Comparison of ENCODE assay signal across 25 mouse cellular contexts in genomic region chr15:5607533-5607932, GRCm38 (mm10).
A peak's percentile ranks its signal among the peaks of the same experiment; 100 is the strongest.
DNase-seq lines count a peak whose midpoint lies in the region; ATAC-seq and TF ChIP-seq lines count a peak whose summit lies in the region.
"Had no signal": no experiment of that assay in that cellular context is flagged by ENCODE, and none has a peak within 500 bp of the region (broad histone marks: within the 10 kb centered on the region; RNA-seq: fewer than 3 reads in every experiment).

No protein-coding gene starts in this region.

- H3K9ac ChIP-seq in lung, postnatal 0 days (replicated peaks; ENCODE audit: low read depth), result no peak overlapping the region
- no peak overlapping the region for H3K9ac ChIP-seq in CH12.LX (ENCODE audit: insufficient read depth, low read depth)
- H3K9ac ChIP-seq: forebrain, postnatal 0 days; limb, embryonic 15.5 days; liver, embryonic 14.5 days; lung, embryonic 15.5 days; midbrain, embryonic 15.5 days; neural tube, embryonic 12.5 days had no signal

- H3K4me1 ChIP-seq in lung, postnatal 0 days (ENCODE audit: insufficient read depth, low read depth, low read length), result no peaks in the 10 kb centered on the region
- peaks cover 7 to 27% of the 10 kb centered on the region in 2 experiments for H3K4me1 ChIP-seq in CH12.LX (ENCODE audit: control insufficient read depth in 1 of 2, insufficient read depth in 2 of 2)
- H3K4me1 ChIP-seq: forebrain, embryonic 10.5 days; limb, embryonic 15.5 days; lung, embryonic 15.5 days; midbrain, embryonic 15.5 days; neural tube, embryonic 12.5 days had no signal

- H3K27me3 ChIP-seq in lung, postnatal 0 days (replicated peaks; ENCODE audit: insufficient read depth, low read length), result no peaks in the 10 kb centered on the region
- no peaks in the 10 kb centered on the region for H3K27me3 ChIP-seq in CH12.LX (replicated peaks)
- H3K27me3 ChIP-seq: limb, embryonic 15.5 days; lung, embryonic 15.5 days; midbrain, embryonic 15.5 days; neural tube, embryonic 12.5 days had no signal

- dilution Hi-C loops in CH12.LX (cut with MboI; ENCODE audit: extremely low pct_ligation_motif_present, extremely low pct_unique_long_range_greater_than_20kb, low sequenced_read_pairs), result no loop called here

- TF ChIP-seq EP300 in lung, postnatal 0 days (IDR thresholded peaks at IDR 0.05), result no peak
- TF ChIP-seq EP300 in CH12.LX (IDR thresholded peaks at IDR 0.05; ENCODE audit: low read length), result no peak

- no peak overlapping the region for H3K27ac ChIP-seq in lung, postnatal 0 days (ENCODE audit: low read length)
- no peak overlapping the region for H3K27ac ChIP-seq in CH12.LX (ENCODE audit: insufficient read depth, low read depth)
- H3K27ac ChIP-seq: forebrain, embryonic 10.5 days; hindbrain, postnatal 0 days; left cerebral cortex, adult 2 months; limb, embryonic 15.5 days; liver, embryonic 14.5 days; lung, embryonic 15.5 days; midbrain, embryonic 15.5 days; neural tube, embryonic 12.5 days had no signal

- no peak for TF ChIP-seq POLR2A in CH12.LX (IDR thresholded peaks at IDR 0.05; ENCODE audit: low read depth, low read length)

- DNase-seq in lung, postnatal 0 days (ENCODE audit: low spot score), result peak; percentile 56
- no peak for DNase-seq in lung, adult 18-20 months
- DNase-seq in CH12.LX (ENCODE audit: extremely low read depth), result peak; percentile 61
- DNase-seq in heart, postnatal 10 days, result peak; percentile 17 to 37
- no peak for DNase-seq in kidney, adult 9 months
- DNase-seq in right cerebral cortex, postnatal 14 days, result no peak
- no peak for DNase-seq in cerebellum, adult 18-20 months
- DNase-seq: adrenal gland, postnatal 25 days; cerebellum, adult 9-11 months; forebrain, postnatal 0 days; gastrocnemius, postnatal 25 days; kidney, adult 11 months; layer of hippocampus, adult 9-11 months; left cerebral cortex, postnatal 4 days; lung, postnatal 4 days; retina, postnatal 1 day; thymus, postnatal 14 days had no signal

- H3K4me3 ChIP-seq in lung, postnatal 0 days (ENCODE audit: low read depth, low read length), result no peak overlapping the region
- H3K4me3 ChIP-seq in CH12.LX (replicated peaks in 1 of 3; ENCODE audit: low read depth in 2 of 3, low read length in 2 of 3, poor library complexity in 1 of 3), result no peak overlapping the region
- H3K4me3 ChIP-seq: forebrain, embryonic 10.5 days; left cerebral cortex, adult 2 months; limb, embryonic 15.5 days; lung, embryonic 15.5 days; midbrain, embryonic 15.5 days; neural tube, embryonic 12.5 days had no signal

- in situ Hi-C loops in CH12.LX (cut with MboI; ENCODE audit: low pct_ligation_motif_present, low pct_unique_long_range_greater_than_20kb, low sequenced_read_pairs), result loop anchor here (25.0 kb wide), 1 partner anchor 370 kb away; the partner anchor contains the start of gene Ptger4

- peak; percentile 35 for ATAC-seq in lung, postnatal 0 days
- ATAC-seq: forebrain, postnatal 0 days; hindbrain, postnatal 0 days; midbrain, embryonic 15.5 days had no signal

- WGBS in lung, postnatal 0 days, result 61% methylated on average over 2 of the region's 2 CpGs

- no peaks in the 10 kb centered on the region for H3K79me2 ChIP-seq in CH12.LX (replicated peaks; ENCODE audit: control insufficient read depth, extremely low read depth, insufficient read depth, poor library complexity, severe bottlenecking)

- TF ChIP-seq RAD21 in CH12.LX (IDR thresholded peaks at IDR 0.05; ENCODE audit: low read depth, low read length), result no peak

- no peak for TF ChIP-seq CTCF in lung, postnatal 0 days (IDR thresholded peaks at IDR 0.05)
- no peak for TF ChIP-seq CTCF in CH12.LX (conservative IDR thresholded peaks at IDR 0.05 in 1 of 2, IDR thresholded peaks at IDR 0.05 in 1 of 2; ENCODE audit: low read depth in 2 of 2, low read length in 2 of 2)

- no peak overlapping the region for H3K4me2 ChIP-seq in lung, postnatal 0 days (replicated peaks; ENCODE audit: low read depth, low read length)
- H3K4me2 ChIP-seq in CH12.LX (ENCODE audit: insufficient read depth, low read depth, poor library complexity, severe bottlenecking), result no peak overlapping the region; the same call in 1 of the 2 replicates
- H3K4me2 ChIP-seq: limb, embryonic 15.5 days; lung, embryonic 15.5 days; midbrain, embryonic 15.5 days; neural tube, embryonic 12.5 days had no signal

- H3K36me3 ChIP-seq in lung, postnatal 0 days (ENCODE audit: insufficient read depth, low read length), result no peaks in the 10 kb centered on the region
- no peaks in the 10 kb centered on the region for H3K36me3 ChIP-seq in CH12.LX (replicated peaks in 1 of 2; ENCODE audit: control insufficient read depth in 1 of 2, insufficient read depth in 1 of 2, low read length in 1 of 2)
- H3K36me3 ChIP-seq: forebrain, embryonic 10.5 days; limb, embryonic 15.5 days; lung, embryonic 15.5 days; midbrain, embryonic 15.5 days; neural tube, embryonic 12.5 days had no signal

- H3K9me3 ChIP-seq in lung, postnatal 0 days (ENCODE audit: low read length), result no peaks in the 10 kb centered on the region
- peaks cover 1% of the 10 kb centered on the region for H3K9me3 ChIP-seq in CH12.LX (replicated peaks; ENCODE audit: low read length)
- H3K9me3 ChIP-seq: forebrain, embryonic 10.5 days; limb, embryonic 15.5 days; lung, embryonic 15.5 days; midbrain, embryonic 15.5 days; neural tube, embryonic 12.5 days had no signal

- intact Hi-C loops in heart, postnatal 10 days (cut with DNase I), result no loop called here

TF ChIP-seq in CH12.LX, 34 proteins besides CTCF, POLR2A, EP300 and RAD21:
- no peak for TF ChIP-seq SMC3 (IDR thresholded peaks at IDR 0.05; ENCODE audit: low read depth, low read length)
- peak; percentile 64; the same call in 1 of the 2 replicates for TF ChIP-seq MEF2A (IDR thresholded peaks at IDR 0.05; ENCODE audit: borderline replicate concordance, low read depth, low read length)
- TF ChIP-seq CHD1 (IDR thresholded peaks at IDR 0.05; ENCODE audit: low read depth, low read length), result no peak
- TF ChIP-seq NRF1 (IDR thresholded peaks at IDR 0.05; ENCODE audit: low read depth, low read length), result no peak
- TF ChIP-seq SIN3A (IDR thresholded peaks at IDR 0.05; ENCODE audit: low read length), result no peak
- TF ChIP-seq JUND (conservative IDR thresholded peaks at IDR 0.05; ENCODE audit: low read depth, low read length), result no peak
- TF ChIP-seq ETS1 (conservative IDR thresholded peaks at IDR 0.05; ENCODE audit: low read depth, low read length), result 0 out of 2 replicates have a peak, but pooled peaks have one; percentile 38
- no peak for TF ChIP-seq USF1 (IDR thresholded peaks at IDR 0.05; ENCODE audit: low read depth, low read length)
- TF ChIP-seq BHLHE40 (IDR thresholded peaks at IDR 0.05; ENCODE audit: low read depth, low read length), result 0 out of 2 replicates have a peak, but pooled peaks have one; percentile 41
- TF ChIP-seq UBTF (IDR thresholded peaks at IDR 0.05; ENCODE audit: low read depth, low read length), result no peak
- TF ChIP-seq ZNF384 (IDR thresholded peaks at IDR 0.05; ENCODE audit: low read depth, low read length), result no peak

Comparison
In these comparisons a context has a peak if more than half of its experiments do, and no peak if none do; other contexts are left out.
1. DNase-seq: peak in lung, postnatal 0 days (single experiment), CH12.LX (single experiment) and heart, postnatal 10 days (2 of 2); none in lung, adult 18-20 months (0 of 2), kidney, adult 9 months (single experiment), right cerebral cortex, postnatal 14 days (single experiment) and cerebellum, adult 18-20 months (0 of 2).